Mouse (Mus musculus): ENCODE results near the gene Eif4ebp2. TPM values are rescaled to one million over a fixed set of nuclear protein-coding genes. Genes with fewer than 3 reads are reported as not detected.

The Eif4ebp2 gene
- polyA plus RNA-seq, 1 experiment from 2014 or later: 50.8 TPM

DNA sequence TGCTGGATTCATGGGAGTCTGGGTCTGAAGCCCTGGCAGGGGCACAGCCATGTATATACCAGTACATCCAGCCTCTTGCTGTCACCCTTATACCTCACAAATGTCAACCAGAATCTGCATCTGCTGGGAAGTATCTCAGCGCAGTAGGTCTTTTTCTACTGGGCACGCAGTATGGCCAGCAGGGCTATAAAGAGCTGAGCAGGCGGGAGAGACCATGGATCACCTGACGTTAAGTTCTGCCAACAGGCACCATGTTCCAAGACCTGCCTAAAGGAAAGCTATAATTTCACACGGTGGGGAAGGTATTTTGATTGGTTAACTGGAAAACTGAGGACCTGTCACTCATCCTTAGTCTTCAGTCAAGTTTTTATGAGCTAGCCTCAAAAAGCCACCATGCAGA is 23.4 kb downstream of the Eif4ebp2 start:
- H3K4me1 ChIP-seq: peaks cover 31% of the 10 kb centered on the region
- no peaks in the 10 kb centered on the region for H3K27me3 ChIP-seq (replicated peaks)
- WGBS: 89% methylated on average over 5 of the region's 5 CpGs
- H3K4me2 ChIP-seq: no peak overlapping the region
- H3K36me3 ChIP-seq: peaks cover 46% of the 10 kb centered on the region
- no peak overlapping the region for H3K27ac ChIP-seq (replicated peaks)
- no peak overlapping the region for H3K4me3 ChIP-seq
- ATAC-seq (ENCODE audit: extremely low read depth, insufficient number of reproducible peaks, low FRiP score, low TSS enrichment): no peak
- no peak overlapping the region for H3K9ac ChIP-seq
- no peaks in the 10 kb centered on the region for H3K9me3 ChIP-seq

- Histone ChIP-seq H3K27me3 (replicated peaks) (peaks cover under 1% of the 10 kb centered on the region; the same call in 1 of the 2 replicates), H3K27ac (replicated peaks) (no peak overlapping the region), H3K4me1 (peaks cover 33% of the 10 kb centered on the region), H3K9me3 (no peaks in the 10 kb centered on the region), H3K9ac (no peak overlapping the region), H3K4me3 (no peak overlapping the region), H3K4me2 (no peak overlapping the region), H3K36me3 (peaks cover 39% of the 10 kb centered on the region)
- 71% methylated on average over 4 of the region's 4 CpGs for WGBS
- no peak for ATAC-seq (ENCODE audit: extremely low read depth, insufficient number of reproducible peaks, low FRiP score, low TSS enrichment)
These were observed 24.0 kb downstream of the Eif4ebp2 start for GRCm38 (mm10) chr10:61428416-61428815.

- H3K9ac ChIP-seq: no peak overlapping the region
- H3K4me2 ChIP-seq: no peak overlapping the region
- no peak overlapping the region for H3K27ac ChIP-seq (replicated peaks)
- 88% methylated on average over 6 of the region's 6 CpGs for WGBS
- H3K4me3 ChIP-seq: no peak overlapping the region
- H3K36me3 ChIP-seq: peaks cover 35% of the 10 kb centered on the region
- peaks cover 33% of the 10 kb centered on the region for H3K4me1 ChIP-seq
- H3K9me3 ChIP-seq: no peaks in the 10 kb centered on the region
- no peak for ATAC-seq (ENCODE audit: extremely low read depth, insufficient number of reproducible peaks, low FRiP score, low TSS enrichment)
- peaks cover 5% of the 10 kb centered on the region; the same call in 1 of the 2 replicates for H3K27me3 ChIP-seq (replicated peaks)
These were observed 24.5 kb downstream of the Eif4ebp2 start for GRCm38 (mm10) chr10:61427951-61428350.

DNA sequence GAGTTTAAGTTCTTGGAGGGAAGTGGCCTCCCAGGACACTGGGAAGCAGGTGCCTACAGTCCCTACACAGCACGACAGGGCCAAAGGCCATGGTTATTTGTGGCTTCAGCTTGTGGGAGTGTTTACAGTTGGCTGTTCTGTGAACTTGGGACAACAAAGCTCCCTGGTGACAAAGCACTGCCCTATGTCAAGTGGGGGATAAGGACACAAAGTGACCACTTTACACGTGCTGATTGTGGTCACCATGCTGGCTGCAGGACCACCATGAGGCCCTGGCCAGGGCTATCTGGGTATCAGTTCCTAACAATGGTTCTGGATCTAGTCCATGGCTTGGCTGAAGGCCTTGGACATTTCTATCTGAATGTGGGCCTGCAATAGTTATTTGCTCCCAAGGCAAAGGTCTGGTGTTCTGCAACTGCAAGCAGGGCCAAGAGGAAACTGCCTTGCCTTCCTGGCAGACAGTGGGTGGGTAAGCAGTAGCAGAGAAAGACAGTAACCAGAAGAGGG is 26.2 kb downstream of the Eif4ebp2 start:
- peak overlapping the region; percentile 6; the same call in 1 of the 2 replicates for H3K27ac ChIP-seq (replicated peaks)
- H3K4me1 ChIP-seq: peaks cover 33% of the 10 kb centered on the region
- H3K4me2 ChIP-seq: no peak overlapping the region
- 28% methylated on average over 2 of the region's 2 CpGs for WGBS
- ATAC-seq (ENCODE audit: extremely low read depth, insufficient number of reproducible peaks, low FRiP score, low TSS enrichment): no peak
- H3K9ac ChIP-seq: no peak overlapping the region
- no peaks in the 10 kb centered on the region for H3K9me3 ChIP-seq
- peaks cover 11% of the 10 kb centered on the region for H3K27me3 ChIP-seq (replicated peaks)
- H3K36me3 ChIP-seq: peaks cover 24% of the 10 kb centered on the region
- no peak overlapping the region for H3K4me3 ChIP-seq

DNA sequence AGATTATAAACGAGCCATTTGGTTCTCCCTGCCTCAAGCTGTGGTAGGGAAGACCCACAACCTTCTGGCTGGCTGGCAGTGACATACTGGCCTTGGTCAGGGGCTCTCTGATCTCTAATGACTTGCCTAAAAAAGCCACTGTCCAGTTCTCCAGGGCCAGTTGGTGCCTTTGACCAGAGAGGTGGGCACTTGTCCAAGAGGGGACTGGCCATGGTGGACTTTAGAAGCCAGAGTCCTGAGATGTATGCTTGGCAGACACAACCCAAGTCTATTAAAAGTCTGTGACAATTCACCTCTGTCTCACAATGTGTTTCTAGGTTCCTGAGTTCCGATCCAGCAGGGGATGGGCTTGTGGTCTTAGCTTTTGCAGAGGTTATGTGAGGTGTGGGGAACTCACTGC is 27.4 kb downstream of the Eif4ebp2 start:
- H3K4me3 ChIP-seq: no peak overlapping the region
- no peak overlapping the region for H3K9ac ChIP-seq
- H3K4me1 ChIP-seq: peaks cover 33% of the 10 kb centered on the region
- no peak for ATAC-seq (ENCODE audit: extremely low read depth, insufficient number of reproducible peaks, low FRiP score, low TSS enrichment)
- H3K9me3 ChIP-seq: no peaks in the 10 kb centered on the region
- H3K4me2 ChIP-seq: no peak overlapping the region
- H3K27ac ChIP-seq (replicated peaks): no peak overlapping the region
- H3K36me3 ChIP-seq: peaks cover 11% of the 10 kb centered on the region
- 65% methylated on average over 2 of the region's 2 CpGs for WGBS
- peaks cover 22% of the 10 kb centered on the region for H3K27me3 ChIP-seq (replicated peaks)

- Histone ChIP-seq H3K27me3 (replicated peaks) (peaks cover 27% of the 10 kb centered on the region), H3K4me1 (peaks cover 33% of the 10 kb centered on the region), H3K9me3 (no peaks in the 10 kb centered on the region), H3K27ac (replicated peaks) (no peak overlapping the region), H3K36me3 (peaks cover 6% of the 10 kb centered on the region), H3K9ac (0 out of 2 replicates have a peak overlapping the region, but pooled peaks have one; percentile 2), H3K4me2 (peak overlapping the region; percentile 50), H3K4me3 (no peak overlapping the region)
- 0 out of 2 replicates have a peak, but pooled peaks have one; percentile 17 for ATAC-seq (ENCODE audit: extremely low read depth, insufficient number of reproducible peaks, low FRiP score, low TSS enrichment)
- WGBS: 29% methylated on average over 7 of the region's 7 CpGs
These were observed 28.0 kb downstream of the Eif4ebp2 start for GRCm38 (mm10) chr10:61424500-61424899.

GRCm38 (mm10) chr10:61423289-61423688 is 29.2 kb downstream of the Eif4ebp2 start:
- no peaks in the 10 kb centered on the region for H3K9me3 ChIP-seq
- no peak overlapping the region for H3K27ac ChIP-seq (replicated peaks)
- WGBS: 57% methylated on average over 10 of the region's 10 CpGs
- H3K4me3 ChIP-seq: no peak overlapping the region
- no peak overlapping the region for H3K4me2 ChIP-seq
- peaks cover 43% of the 10 kb centered on the region for H3K4me1 ChIP-seq
- no peak for ATAC-seq (ENCODE audit: extremely low read depth, insufficient number of reproducible peaks, low FRiP score, low TSS enrichment)
- H3K9ac ChIP-seq: no peak overlapping the region
- H3K36me3 ChIP-seq: no peaks in the 10 kb centered on the region
- peaks cover 40% of the 10 kb centered on the region for H3K27me3 ChIP-seq (replicated peaks)

- Histone ChIP-seq H3K9me3 (no peaks in the 10 kb centered on the region), H3K9ac (no peak overlapping the region), H3K4me2 (no peak overlapping the region), H3K27ac (replicated peaks) (no peak overlapping the region), H3K4me3 (no peak overlapping the region), H3K27me3 (replicated peaks) (peaks cover 44% of the 10 kb centered on the region), H3K4me1 (peaks cover 48% of the 10 kb centered on the region), H3K36me3 (no peaks in the 10 kb centered on the region)
- no peak for ATAC-seq (ENCODE audit: extremely low read depth, insufficient number of reproducible peaks, low FRiP score, low TSS enrichment)
- WGBS: 86% methylated on average over 12 of the region's 12 CpGs
These were observed 29.6 kb downstream of the Eif4ebp2 start for GRCm38 (mm10) chr10:61422861-61423260.

DNA sequence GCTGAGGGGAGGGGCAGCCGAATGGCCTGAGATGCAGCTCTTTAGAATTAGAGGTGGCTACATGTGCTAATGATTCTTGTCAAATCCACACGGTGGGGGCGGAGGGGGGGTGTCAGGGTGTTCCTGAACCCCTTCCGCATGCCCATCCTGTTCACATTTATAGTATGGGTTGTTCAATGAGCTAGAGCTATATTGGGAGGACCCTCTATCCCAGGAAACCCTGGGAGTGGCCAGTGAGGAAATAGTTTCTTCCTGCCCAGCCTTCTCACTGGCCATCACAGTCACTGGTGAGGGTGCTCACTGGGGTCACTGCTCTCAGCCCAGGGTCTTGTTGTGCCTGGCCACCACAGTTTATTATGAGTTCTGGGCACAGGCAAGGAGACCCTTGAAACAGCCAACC is 32.5 kb downstream of the Eif4ebp2 start:
- no peak overlapping the region for H3K4me3 ChIP-seq
- H3K36me3 ChIP-seq: no peaks in the 10 kb centered on the region
- H3K27ac ChIP-seq (replicated peaks): no peak overlapping the region
- WGBS: 61% methylated on average over 4 of the region's 4 CpGs
- ATAC-seq (ENCODE audit: extremely low read depth, insufficient number of reproducible peaks, low FRiP score, low TSS enrichment): no peak
- peaks cover 27% of the 10 kb centered on the region for H3K4me1 ChIP-seq
- no peak overlapping the region for H3K9ac ChIP-seq
- H3K9me3 ChIP-seq: no peaks in the 10 kb centered on the region
- H3K27me3 ChIP-seq (replicated peaks): peaks cover 71% of the 10 kb centered on the region
- no peak overlapping the region for H3K4me2 ChIP-seq

- Histone ChIP-seq H3K9ac (no peak overlapping the region), H3K27me3 (replicated peaks) (peaks cover 71% of the 10 kb centered on the region), H3K4me3 (peak overlapping the region; percentile 7; the same call in 1 of the 2 replicates), H3K4me2 (peak overlapping the region; percentile 86), H3K9me3 (no peaks in the 10 kb centered on the region), H3K4me1 (peaks cover 19% of the 10 kb centered on the region), H3K36me3 (no peaks in the 10 kb centered on the region), H3K27ac (replicated peaks) (no peak overlapping the region)
- no peak for ATAC-seq (ENCODE audit: extremely low read depth, insufficient number of reproducible peaks, low FRiP score, low TSS enrichment)
- 5% methylated on average over 23 of the region's 24 CpGs for WGBS
These were observed 33.3 kb downstream of the Eif4ebp2 start for GRCm38 (mm10) chr10:61419146-61419545.

DNA sequence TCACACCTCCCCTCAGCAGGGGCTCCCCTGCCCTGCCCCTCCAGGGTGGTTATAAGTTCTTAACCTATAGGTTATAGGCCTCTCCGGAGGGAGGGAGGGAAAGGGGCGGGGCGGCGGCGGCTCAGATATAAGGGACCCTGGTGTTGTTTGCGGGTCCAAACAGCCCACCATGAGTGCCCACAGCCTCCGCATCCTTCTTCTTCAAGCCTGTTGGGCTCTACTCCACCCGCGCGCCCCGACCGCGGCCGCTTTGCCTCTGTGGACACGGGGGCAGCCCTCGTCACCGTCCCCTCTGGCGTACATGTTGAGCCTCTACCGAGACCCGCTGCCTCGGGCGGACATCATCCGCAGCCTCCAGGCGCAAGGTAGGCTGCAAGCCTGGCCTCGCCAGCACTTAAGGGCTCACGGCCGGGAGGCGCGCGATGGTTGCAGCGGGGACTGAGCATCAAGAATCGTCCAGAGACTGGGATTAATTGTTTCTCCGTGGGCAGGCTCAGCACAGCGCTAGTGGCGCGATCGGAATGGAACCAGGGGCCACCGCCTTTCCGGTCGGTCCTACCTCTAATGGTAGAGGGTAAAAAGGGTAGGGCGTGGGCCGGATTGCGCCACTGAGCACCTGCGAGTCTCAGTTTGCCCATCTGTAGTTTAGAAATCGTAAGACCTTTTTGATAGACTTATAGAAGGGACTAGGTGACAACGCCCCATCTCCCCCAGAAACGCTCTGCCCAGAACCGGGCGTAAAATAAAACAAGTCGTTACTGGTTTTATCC is 34.1 kb downstream of the Eif4ebp2 start:
- H3K27ac ChIP-seq (replicated peaks): no peak overlapping the region
- peaks cover 20% of the 10 kb centered on the region for H3K4me1 ChIP-seq
- H3K27me3 ChIP-seq (replicated peaks): peaks cover 70% of the 10 kb centered on the region
- no peaks in the 10 kb centered on the region for H3K9me3 ChIP-seq
- peak overlapping the region; percentile 86 for H3K4me2 ChIP-seq
- WGBS: 1% methylated on average over 50 of the region's 50 CpGs
- peak overlapping the region; percentile 56 for H3K4me3 ChIP-seq
- ATAC-seq (ENCODE audit: extremely low read depth, insufficient number of reproducible peaks, low FRiP score, low TSS enrichment): no peak
- H3K9ac ChIP-seq: peak overlapping the region; percentile 73
- no peaks in the 10 kb centered on the region for H3K36me3 ChIP-seq

DNA sequence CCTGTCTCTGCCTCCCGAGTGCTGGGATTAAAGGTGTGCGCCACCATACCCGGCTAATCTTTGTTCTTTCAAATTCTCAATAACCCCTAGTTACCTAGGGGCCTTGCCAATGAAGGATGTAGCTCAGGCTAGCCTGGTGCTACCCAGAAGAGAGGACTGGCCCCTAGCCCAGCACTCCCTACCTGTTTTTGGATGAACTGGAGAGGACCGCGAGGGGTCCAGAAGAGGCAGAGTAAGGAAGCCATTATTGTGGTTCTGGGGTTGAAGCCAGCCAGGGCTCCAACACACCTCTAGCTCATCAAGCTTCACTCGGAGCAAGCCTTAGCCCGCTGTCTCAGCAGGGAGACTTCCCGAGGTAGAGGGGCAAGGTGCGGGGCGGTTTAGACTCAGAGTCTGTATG is 34.8 kb downstream of the Eif4ebp2 start, which contains the start of gene Nodal:
Gene Nodal (plus strand): TSS at position 301 of the 400 bp plus-strand sequence.
- Histone ChIP-seq H3K9ac (peak within 1 kb of the TSS; percentile 73), H3K4me1 (peaks cover 26% of the 10 kb centered on the region), H3K4me3 (peak within 1 kb of the TSS; percentile 56), H3K27me3 (replicated peaks) (peaks cover 64% of the 10 kb centered on the region), H3K36me3 (no peaks in the 10 kb centered on the region), H3K27ac (replicated peaks) (no peak within 1 kb of the TSS), H3K9me3 (no peaks in the 10 kb centered on the region), H3K4me2 (peak within 1 kb of the TSS; percentile 86)
- 25% methylated on average over 10 of the region's 10 CpGs for WGBS
- ATAC-seq (ENCODE audit: extremely low read depth, insufficient number of reproducible peaks, low FRiP score, low TSS enrichment): no peak

All from heart, embryonic 13.5 days (tissue).